Mouse (Mus musculus) liver, adult 2 months (tissue): ENCODE data around the gene Olfr1447.

Experiments used
- CTCF ChIP-seq: fragments of 200-500 bp; IDR thresholded peaks from 2 replicates; pipeline ENCODE4 v1.5.1; 2011; ENCODE audit warnings: low read depth, low read length, control low read depth
- POLR2A ChIP-seq: fragments of 200-500 bp; IDR thresholded peaks from 2 replicates; pipeline ENCODE4 v1.6.1; 2011; ENCODE audit warnings: low read length, control low read depth; ENCODE audit not compliant: insufficient read depth; ENCODE audit errors: extremely low read depth

- TF ChIP-seq CTCF: no peak
- TF ChIP-seq POLR2A: no peak
Measured at GRCm38 (mm10) chr19:12924319-12924718, 20.8 kb upstream of the Olfr1447 start, which contains the start of gene Olfr1448.
